Mouse (Mus musculus): Measurements from ENCODE around the gene Arhgap21. TPM values are rescaled to one million over a fixed set of nuclear protein-coding genes. Genes with fewer than 3 reads are reported as not detected.
"Not testable (repeated sequence)": the region's sequence is repeated elsewhere in the genome, so short reads cannot be mapped to it uniquely, and the experiment has no call there.

Gene Arhgap21
- total RNA-seq, 2 experiments from 2014 or later: 105 to 112 TPM

DNA sequence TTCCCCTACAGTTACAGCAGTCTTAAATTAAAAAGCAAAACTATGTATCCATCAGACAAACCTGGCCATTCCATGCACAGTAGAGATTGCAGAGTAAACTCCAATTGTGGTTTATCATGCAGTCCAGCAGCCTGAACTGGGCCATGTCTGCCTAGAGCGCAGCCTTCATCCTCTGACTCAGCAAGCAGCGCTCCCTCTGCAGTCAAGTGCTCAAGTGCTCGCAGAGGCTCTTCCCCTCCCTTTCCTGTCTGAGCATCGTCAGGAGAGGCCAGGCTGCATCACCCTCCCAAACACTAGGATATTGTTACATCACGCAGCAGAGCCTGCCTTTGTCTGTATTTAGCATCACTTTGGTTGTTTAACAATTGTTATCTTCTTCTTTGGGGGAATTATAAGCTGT, 25.5 kb downstream of the Arhgap21 start:
- peak; percentile 39 to 52 for DNase-seq
- intact Hi-C loops (cut with DNase I): no loop called here

DNA sequence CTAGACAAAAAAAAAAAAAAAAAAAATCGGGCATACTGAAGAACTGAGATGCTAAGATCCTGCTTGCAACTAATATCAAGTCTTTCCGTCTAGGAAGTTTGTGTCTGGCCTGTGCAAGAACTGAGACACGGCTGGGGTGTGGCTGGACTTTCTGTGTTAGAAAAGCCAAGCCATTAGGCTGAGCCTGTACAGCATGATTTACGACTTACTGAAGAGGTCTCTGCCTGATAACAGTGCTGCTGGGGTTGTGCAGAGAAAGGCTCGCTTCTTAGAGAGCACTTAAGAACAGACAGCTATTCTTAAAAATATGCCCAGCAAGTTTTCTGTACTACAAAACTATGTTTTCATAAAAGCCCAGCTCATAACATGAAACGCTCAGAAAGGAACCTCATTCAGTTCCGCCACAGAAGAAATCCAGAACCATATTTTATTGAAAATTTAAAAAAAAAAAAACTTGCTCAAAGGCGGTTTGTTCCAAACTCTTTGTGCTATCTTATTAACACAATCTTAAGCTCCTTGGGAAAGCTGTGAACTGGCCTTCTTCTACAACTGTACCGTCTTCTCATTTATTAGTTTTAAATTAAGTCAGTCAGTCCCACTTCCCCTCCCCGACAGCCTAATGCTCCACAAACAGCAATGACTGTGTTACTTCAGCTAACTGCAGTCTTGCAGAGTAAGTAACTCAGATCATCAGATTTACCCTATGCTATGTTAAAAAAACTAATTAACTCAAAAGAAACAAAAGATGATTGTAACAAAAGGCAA, 26.1 kb downstream of the Arhgap21 start:
- intact Hi-C loops (cut with DNase I): no loop called here
- DNase-seq: no peak

DNA sequence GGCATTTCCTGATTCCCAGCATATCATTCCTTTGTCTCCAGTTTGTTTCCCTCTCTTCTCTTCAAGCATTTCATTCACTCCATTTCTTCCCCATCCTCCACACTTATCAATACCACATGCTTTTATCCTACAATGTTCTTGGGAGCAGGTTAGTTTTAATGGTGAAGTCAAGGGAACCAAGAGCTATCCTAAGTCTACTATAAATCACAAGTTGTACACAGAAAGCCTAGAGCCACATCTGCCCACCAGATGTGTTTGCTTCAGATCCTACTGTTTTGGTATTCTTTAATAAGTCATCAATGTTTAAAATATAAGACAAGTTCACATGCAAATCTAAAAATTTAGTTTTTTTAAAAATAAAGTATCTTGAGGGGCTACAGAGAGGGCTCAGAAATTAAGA, 27.6 kb downstream of the Arhgap21 start:
- no peak for DNase-seq
- intact Hi-C loops (cut with DNase I): no loop called here

DNA sequence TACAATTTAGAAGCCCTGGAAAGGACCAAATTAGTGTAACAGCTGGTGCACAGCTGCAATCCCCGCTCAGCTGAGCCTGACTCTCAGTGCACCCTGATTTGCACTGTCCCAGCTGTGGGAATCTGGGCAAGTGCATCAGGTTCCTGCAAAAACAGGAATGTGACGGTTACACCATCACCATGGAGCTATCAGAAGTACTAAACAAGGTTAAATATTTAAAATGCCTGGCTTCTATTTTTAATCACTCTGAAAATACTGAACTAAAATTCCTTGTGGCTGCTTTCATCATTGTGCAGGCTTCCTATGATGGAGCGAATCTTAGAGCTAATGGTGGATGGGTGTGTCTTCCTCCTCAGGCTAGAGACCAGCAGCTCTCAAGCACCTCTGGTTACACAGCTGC, 29.3 kb downstream of the Arhgap21 start:
- intact Hi-C loops (cut with DNase I): no loop called here
- DNase-seq: peak; percentile 77

DNA sequence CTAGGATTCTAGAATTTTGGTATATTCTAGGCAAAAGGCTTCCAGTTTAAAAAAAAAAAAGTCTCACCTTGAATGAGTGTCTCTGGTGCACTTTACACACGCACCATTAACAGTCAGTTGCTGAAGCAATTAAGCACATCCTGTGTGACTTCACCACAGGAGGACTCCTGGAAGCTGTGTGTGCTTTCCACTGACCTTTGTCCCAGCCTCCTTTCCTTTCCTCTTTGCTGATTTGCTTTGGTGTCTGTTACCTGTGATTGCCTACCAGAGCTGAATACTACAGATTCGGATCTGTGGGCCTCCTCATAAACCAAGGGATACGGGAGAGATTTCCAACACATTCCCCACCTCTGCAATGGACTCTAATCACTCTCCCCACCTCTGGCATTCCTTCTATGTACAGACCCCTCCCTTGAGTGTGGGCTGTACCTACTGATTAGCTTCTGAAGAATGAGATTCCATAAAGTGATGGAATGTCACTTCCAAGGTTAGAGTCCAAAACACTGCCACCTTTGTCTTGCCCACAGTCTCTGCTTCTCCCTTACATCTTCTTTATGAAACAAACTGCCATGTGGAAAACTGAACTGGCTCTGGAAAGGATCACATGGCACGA, 32.0 kb downstream of the Arhgap21 start:
- intact Hi-C loops (cut with DNase I): no loop called here
- DNase-seq: no peak

DNA sequence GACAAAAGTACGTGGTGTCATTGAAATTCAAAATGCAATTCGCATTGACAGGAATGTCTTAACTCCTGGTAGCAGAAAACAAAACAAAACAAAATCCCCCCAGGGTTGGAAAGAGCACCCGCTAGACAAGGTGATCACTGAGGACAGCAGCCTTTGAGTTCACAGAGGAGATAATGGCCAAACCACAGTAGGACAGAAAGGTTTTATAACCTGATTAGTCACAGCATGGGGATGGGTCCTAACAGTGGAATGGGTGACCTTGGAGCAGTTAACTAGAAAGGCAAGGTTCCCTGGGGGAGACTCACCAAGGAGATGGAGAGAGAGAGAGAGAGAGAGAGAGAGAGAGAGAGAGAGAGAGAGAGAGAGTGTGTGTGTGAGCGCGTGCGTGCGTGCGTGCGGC, 34.3 kb downstream of the Arhgap21 start:
- intact Hi-C loops (cut with DNase I): no loop called here
- DNase-seq: no peak

DNA sequence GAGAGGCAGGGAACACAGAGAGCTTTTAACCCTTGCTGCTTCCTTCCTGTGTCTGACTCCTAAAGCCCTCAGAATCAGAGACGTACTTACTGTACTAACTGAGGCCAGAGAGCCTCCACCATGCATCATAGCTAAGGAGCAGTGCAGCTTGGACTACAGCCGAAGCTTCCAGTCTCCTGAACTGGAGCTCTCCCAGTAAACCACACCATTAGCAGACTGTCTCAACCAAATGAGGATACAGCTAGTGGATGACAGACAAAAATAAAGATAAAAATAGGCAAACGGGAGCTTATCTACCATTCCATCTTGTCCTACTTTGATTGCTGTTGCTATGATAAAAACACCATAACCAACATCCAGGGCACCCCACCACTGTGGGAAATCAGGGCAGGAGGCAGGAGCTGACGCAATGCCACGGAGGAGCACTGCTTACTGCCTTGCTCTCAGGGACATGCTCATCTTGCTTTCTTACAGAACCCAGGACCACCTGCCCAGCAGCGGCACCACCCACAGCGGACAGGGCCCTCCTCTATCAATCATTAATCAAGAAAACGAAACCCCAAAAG, 35.9 kb downstream of the Arhgap21 start:
- DNase-seq: no peak
- intact Hi-C loops (cut with DNase I): no loop called here

DNA sequence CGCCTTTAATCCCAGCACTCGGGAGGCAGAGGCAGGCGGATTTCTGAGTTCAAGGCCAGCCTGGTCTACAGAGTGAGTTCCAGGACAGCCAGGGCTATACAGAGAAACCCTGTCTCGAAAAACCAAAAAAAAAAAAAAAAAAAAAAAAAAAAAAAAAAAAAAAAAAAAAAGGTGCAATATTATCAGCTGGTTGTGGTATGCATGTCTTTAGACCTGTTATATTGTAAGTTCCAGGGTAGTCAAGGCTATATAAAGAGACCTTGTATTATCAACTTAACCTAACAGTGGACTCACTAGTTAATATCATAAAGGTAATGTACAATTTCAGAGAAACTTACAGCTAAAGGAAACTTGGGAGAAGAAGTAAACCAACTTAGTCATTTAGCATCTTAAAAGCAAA, 36.9 kb downstream of the Arhgap21 start:
- DNase-seq; intact Hi-C loops (cut with DNase I): not testable (repeated sequence)

DNA sequence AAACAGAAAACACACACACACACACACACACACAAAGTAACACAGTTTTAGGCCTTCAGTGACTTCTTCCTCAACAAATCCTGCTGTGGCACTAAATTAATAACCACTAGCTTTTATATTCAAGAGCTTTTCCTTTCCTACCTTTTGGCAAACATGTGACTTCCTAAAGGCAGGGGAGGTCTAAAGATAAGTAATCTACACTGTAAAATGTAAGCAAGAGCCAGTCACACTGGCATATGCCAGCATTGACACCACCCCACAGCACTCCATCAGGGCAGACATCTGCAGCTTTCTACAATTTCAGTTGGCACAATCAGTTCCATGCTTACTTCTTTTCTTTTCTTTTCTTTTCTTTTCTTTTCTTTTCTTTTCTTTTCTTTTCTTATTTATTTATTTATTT, 40.2 kb downstream of the Arhgap21 start:
- no peak for DNase-seq
- intact Hi-C loops (cut with DNase I): no loop called here

DNA sequence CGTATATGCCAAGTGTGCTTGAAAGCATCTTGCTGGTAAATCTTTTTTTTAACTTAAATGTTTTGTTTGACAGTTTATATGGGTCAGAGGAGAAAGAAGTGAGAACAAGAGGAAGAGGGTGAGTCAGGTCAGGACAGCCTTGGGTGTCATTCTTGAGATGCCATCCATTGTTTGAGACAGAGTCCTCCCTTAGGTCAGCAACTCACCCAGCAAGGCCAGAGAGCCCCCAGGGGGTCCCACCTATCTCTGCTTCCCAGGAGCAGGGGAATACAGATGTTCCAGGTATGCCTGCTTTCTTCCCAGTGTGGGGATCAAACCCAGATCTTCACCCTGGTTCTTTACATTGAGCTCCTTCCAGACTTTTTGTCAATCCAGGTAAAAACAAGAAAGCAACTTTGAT, 43.7 kb downstream of the Arhgap21 start:
- DNase-seq: no peak
- intact Hi-C loops (cut with DNase I): no loop called here

DNA sequence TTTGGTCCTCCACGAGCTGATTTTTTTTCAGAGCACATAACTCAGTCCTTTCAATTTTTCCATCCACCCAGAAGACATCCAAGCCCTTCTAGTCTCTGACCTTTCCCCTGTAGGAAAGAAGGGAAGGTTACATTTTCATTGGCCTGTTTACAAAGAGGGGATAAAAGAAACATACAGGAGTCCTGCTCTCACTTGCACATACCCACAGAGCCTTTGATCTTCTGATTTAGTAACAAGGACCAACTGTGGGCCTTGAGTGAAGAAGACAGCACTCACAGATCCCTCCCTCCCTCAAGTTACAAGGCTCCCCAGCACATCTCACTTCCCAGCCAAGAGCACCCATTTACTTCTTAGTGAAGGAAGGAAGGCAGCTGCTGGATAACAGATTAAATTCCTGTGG, 46.3 kb downstream of the Arhgap21 start:
- no peak for DNase-seq

DNA sequence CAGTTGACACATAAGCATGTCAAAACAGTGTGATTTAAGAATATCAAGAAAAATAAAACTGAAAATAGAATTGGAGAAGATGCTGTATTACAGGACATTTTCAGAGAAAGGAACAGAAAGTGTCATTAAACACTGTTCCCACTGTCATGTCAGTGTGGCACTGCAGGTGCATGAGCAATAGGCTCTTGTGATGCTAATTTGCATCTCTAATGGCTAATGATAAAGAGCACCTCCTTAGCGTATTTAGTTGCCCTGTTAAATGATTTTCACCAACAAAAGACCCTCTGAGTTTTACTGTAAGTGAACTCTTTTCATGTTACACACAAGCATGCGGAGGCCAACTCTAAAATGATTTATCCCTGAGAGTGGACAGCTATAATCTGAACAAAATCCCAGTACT, 47.1 kb downstream of the Arhgap21 start:
- intact Hi-C loops (cut with DNase I): no loop called here
- DNase-seq: no peak

More for the DNA sequence above, 46.3 kb downstream of the Arhgap21 start:
- intact Hi-C loops (cut with DNase I): no loop called here

DNA sequence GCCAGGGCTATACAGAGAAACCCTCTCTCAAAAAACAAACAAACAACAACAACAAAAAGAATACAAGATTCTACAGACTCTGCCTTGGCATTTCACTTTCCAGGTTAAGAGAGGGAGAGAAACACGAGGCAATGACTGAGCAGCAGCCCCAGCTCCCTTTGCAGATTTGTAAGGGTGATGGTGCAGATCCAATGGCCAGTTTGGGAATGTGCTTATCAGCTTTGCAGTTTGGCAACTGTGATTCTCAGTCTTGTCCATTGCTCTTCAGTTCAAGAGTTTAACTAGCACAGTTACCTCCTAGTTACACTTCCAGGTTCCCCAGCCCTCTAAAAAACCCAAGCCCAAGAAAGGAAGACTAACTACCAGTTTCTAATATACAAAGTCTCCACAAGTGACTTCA, 47.7 kb downstream of the Arhgap21 start:
- intact Hi-C loops (cut with DNase I): no loop called here
- DNase-seq: no peak

DNA sequence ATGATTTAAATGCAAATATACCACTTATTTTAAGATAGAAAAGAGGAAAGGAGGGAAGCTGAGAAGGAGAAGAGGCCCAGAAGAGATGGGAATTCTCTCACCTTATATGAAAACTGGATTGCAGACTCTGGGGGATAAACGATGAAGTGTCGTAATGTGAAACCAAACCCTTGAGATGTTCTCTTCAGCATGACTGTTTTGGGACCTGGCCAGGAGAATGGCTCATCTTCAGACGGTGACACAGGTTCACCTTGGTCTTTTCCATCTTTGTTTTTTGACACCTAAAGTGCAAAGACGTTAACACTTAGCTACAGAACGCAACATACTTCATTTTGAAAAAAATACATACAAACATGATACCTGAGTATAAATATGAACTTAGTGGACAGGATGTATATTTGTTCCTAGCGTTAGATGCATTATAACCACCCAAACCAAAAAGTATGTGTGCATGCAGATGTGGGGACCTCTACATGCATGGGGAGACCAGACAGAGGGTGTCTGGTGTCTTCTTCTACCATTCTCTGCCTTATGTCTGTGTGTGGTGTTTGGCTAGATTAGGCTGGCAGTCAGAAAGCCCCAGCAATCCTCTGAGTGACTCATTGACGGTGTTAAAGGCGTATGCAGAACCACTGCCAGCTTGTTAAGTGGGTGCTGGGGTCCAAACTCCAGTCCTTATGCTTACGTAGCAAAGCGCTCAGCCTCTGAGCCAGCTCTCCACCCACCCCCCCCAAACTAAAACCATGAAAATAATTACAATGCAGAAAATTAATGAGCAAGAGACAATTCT, 54.0 kb downstream of the Arhgap21 start:
- no peak for DNase-seq

DNA sequence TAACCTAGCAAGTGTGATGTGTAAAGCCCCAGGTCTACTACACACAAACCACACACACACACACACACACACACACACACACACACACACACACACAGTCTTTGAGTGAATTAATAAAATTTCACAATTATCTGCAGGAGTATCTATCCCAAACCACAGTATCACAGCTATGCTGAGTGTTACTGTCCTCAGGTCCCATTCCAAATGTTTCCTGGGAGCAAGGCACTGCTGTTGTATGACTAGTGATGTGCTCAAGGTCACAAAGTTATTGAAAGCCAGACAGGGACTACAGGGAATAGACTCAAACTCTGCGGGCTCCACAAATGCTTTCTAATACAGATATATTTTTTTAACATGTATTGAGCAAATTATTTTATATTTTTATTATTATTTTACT, 55.7 kb downstream of the Arhgap21 start:
- intact Hi-C loops (cut with DNase I): no loop called here
- no peak for DNase-seq

More for the DNA sequence above, 54.0 kb downstream of the Arhgap21 start:
- intact Hi-C loops (cut with DNase I): no loop called here

DNA sequence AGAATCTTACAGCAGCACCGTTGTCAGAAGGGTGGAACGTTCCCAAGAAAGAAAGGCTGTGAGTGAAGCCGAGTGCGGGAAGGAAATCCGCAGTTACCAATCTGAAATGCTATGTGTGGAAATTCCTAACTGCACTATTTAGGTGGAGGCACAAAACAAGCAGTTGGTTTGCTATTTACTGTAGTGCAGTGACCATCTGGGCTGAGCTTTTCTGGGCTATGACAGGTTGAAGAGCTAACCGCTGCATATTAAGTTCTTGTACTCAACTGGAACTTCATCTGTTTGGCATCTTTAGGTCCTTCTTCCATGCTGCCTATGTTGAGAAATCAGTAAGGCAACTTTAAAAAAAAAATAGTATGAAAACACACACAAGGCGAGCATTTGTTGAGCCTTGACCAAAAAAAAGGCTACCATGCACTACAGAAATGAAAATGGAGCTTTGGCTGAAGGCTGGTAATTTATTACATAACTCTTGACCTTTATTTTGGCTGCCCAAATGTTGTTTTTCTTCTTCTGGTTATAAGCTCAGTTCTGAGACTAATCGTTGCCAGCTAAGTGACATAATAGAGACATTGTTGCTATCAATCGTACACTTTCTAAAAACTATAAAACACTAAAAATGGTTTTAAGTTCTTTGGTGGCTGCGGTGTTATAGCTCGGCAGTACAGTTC, 56.2 kb downstream of the Arhgap21 start:
- no peak for DNase-seq
- intact Hi-C loops (cut with DNase I): no loop called here

DNA sequence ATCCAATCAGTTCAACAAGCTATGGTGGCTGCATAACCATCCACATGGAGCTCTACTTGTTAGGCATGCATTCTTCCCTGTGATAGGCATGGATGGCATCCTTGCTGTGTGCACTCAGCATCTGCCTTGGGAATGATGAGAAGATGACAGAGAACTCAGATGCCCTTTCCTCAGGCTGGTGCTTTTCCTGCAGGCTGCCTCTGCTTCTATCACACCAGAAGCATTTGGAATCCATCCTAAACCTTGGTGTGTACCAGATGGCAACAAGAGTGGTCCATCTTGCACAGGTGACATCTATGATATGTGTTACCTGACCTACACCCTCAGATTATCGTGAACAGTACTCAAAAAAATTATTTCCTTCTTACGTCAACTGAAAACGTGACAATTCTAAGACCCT, 58.2 kb downstream of the Arhgap21 start:
- intact Hi-C loops (cut with DNase I): no loop called here
- DNase-seq: no peak

DNA sequence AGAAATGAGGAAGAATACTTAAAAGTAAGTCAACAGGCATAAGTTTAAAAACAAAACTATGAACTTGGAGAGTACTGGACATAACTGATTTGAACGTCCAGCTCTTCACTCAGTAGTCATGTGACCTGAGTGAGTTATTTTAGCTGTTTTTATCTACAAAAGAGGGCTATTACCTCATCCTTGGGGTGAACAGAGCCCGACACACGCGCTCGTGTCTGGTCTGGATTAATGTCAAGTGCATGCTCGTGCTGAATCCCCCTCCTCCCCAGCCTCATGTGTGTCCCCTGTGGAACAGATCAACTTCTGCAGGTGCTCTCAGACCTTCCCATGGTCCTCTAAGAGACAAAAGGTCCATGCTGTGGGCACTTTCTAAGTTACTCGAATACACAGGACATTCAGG, 59.3 kb downstream of the Arhgap21 start:
- DNase-seq: peak; percentile 57 to 66
- intact Hi-C loops (cut with DNase I): no loop called here

DNA sequence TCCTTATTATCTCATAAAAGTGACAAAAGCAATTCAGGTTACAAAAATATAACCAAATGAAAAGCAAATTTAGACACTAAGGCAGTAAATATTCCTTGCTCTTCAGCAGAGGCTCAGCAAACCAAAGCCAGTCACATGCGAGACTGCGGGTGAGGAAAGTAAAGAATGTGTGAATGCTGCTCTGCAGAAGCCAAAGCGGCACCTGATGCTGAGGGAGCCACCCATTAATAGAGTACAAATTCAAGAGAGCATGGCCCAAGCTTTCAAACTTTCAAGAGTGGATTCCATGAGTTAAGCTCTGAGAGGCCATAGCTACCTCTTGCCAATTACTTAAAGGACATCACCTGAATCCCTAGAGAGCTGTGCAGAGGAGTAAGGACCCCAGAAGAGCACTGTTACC, 61.4 kb downstream of the Arhgap21 start:
- intact Hi-C loops (cut with DNase I): loop anchor here (2.0 kb wide), 1 partner anchor 56 kb away; no protein-coding TSS in a partner anchor
- DNase-seq: peak; percentile 39 to 50

DNA sequence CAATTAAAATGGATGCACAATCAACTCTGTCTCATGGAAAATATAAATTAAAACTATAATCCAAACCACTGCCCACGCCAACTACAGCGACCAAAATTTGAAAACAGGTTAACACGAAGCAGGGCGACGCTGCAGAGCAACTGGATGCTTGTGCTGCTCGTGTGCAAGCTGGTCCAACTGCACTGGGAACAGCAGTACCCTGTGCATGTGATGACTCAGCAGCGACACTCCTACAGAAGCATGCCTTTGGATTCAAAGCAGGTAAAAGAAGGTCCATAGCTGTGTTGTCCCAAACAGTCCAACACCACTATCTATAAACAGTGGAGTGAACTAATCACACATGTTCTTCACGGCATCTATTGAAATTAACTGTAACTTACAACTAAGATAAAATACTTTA, 63.3 kb downstream of the Arhgap21 start:
- no peak for DNase-seq
- intact Hi-C loops (cut with DNase I): no loop called here

Measured in heart, postnatal 10 days (tissue).